Mouse (Mus musculus) liver, embryonic 13.5 days (tissue): ENCODE measurements around the gene Cbwd1. TPM values are rescaled to one million over a fixed set of nuclear protein-coding genes. Genes with fewer than 3 reads are reported as not detected.
"Not testable (repeated sequence)": the region's sequence is repeated elsewhere in the genome, so short reads cannot be mapped to it uniquely, and the experiment has no call there.

ENCODE experiments used
- ATAC-seq: fragments of 200-750 bp; cut with Nextera tagmentation; 2 replicates; pipeline ENCODE4 v1.8.0; 2017; ENCODE audit warnings: low read depth, mild to moderate bottlenecking, moderate number of reproducible peaks, moderate library complexity
- DNase-seq: peaks from one replicate; pipeline ENCODE4 v3.0.0; 2022
- H3K27ac ChIP-seq: fragments of 300-500 bp; sonication (generic); 2 replicates; pipeline ENCODE4 v1.5.1; 2015; ENCODE audit warnings: moderate library complexity, mild to moderate bottlenecking, inconsistent platforms
- H3K27me3 ChIP-seq: fragments of 300-500 bp; sonication (generic); 2 replicates; pipeline ENCODE4 v1.6.1; 2015; ENCODE audit warnings: mild to moderate bottlenecking, inconsistent platforms
- H3K36me3 ChIP-seq: fragments of 300-500 bp; sonication (generic); 2 replicates; pipeline ENCODE4 v1.6.1; 2015; ENCODE audit warnings: mild to moderate bottlenecking, inconsistent platforms
- H3K4me1 ChIP-seq: fragments of 300-500 bp; sonication (generic); replicated peaks from 2 replicates; pipeline ENCODE4 v1.6.1; 2015; ENCODE audit warnings: inconsistent platforms
- H3K4me2 ChIP-seq: fragments of 300-500 bp; sonication (generic); 2 replicates; pipeline ENCODE4 v1.6.1; 2015; ENCODE audit warnings: inconsistent platforms, mild to moderate bottlenecking, moderate library complexity
- H3K4me3 ChIP-seq: fragments of 300-500 bp; sonication (generic); replicated peaks from 2 replicates; pipeline ENCODE4 v1.5.1; 2015; ENCODE audit warnings: mild to moderate bottlenecking, inconsistent platforms
- H3K9ac ChIP-seq: fragments of 300-500 bp; sonication (generic); 2 replicates; pipeline ENCODE4 v1.6.1; 2015; ENCODE audit warnings: mild to moderate bottlenecking, inconsistent platforms
- H3K9me3 ChIP-seq: fragments of 300-500 bp; sonication (generic); replicated peaks from 2 replicates; pipeline ENCODE4 v1.6.1; 2016; ENCODE audit warnings: inconsistent platforms
- WGBS: fragments of 180-500 bp; shearing (Covaris S2); methylation state at CpG from one replicate; pipeline ENCODE4 v1.1.7; 2015; ENCODE audit not compliant: insufficient replicate concordance; 5-methylcytosine and 5-hydroxymethylcytosine counted together
- microRNA-seq: library from miRNA; unstranded; fragments of <30 nt; microRNA quantifications from one replicate; pipeline ENCODE4, GENCODE M21; 2016
- polyA plus RNA-seq: library from polyadenylated mRNA; unstranded; fragments of >200 nt; fragmentation: Nextera tagmentation; extraction: Ambion mirVana; gene quantifications from 2 replicates; pipeline ENCODE4 v1.2.1, GENCODE M21; 2015

Gene Cbwd1
- polyA plus RNA-seq, 1 experiment from 2014 or later: 13.5 TPM

DNA sequence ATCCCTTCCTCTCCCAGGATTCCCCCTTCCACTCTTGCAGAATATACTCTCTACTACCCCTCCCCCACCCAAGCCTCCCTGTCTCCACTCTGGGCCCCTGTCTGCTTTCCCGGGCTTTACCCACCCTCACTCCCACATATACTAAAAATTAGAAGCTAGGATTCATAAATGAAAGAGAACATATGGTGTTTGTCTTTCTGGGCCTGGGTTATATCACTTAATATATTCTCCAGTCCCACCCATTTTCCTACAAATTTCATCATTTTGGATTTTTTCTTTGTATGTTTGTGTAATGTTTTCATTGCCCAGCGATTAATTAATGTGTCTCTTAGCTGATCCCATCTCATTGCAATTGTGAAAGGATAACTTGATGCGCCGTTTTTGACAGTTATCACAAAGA is 80.2 kb downstream of the Cbwd1 start:
- no peaks in the 10 kb centered on the region for H3K4me1 ChIP-seq
- no peak for ATAC-seq
- H3K9ac ChIP-seq: no peak overlapping the region
- no peak overlapping the region for H3K4me2 ChIP-seq
- DNase-seq: no peak
- 0 out of 2 replicates have a peak, but pooled peaks cover 4% of the 10 kb centered on the region for H3K27me3 ChIP-seq
- no peaks in the 10 kb centered on the region for H3K9me3 ChIP-seq
- no peak overlapping the region for H3K27ac ChIP-seq
- no peak overlapping the region for H3K4me3 ChIP-seq
- 55% methylated on average over 4 of the region's 4 CpGs for WGBS
- no peaks in the 10 kb centered on the region for H3K36me3 ChIP-seq

DNA sequence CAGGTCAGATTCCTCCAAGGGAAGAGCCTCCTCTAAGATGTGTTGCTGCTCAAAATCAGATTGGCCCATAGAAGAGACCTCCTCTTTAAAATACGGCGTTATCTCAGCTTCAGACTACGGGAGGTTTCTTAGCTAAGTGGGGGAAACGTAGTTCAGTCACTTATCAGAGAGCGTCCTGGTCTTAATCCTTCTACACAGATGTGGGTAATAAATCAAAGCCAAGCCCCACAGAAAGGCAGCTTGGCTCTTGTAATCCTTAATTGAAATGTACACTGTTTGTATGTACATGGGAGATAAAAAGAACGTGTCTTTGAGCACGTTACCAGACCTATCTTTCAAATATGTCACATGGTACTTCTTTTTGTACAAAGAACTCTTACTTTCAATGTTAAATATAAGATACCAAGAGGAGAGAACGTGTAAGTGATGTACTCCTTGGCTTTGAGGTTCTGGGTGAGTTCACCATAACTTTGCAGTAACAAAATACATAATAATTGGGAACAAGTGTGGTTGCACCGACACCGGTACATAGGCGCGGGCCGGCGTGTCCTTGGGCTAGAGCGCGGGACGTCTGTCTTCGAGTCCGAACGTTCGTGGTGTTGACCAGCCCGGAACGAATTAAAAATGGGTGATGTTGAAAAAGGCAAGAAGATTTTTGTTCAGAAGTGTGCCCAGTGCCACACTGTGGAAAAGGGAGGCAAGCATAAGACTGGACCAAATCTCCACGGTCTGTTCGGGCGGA is 86.1 kb downstream of the Cbwd1 start, which contains the start of gene Gm10053:
Gm10053 (plus strand) TSS at position 558 of the 742 bp plus-strand sequence.
- H3K9me3 ChIP-seq, H3K27me3 ChIP-seq, DNase-seq, H3K36me3 ChIP-seq, H3K9ac ChIP-seq, H3K4me3 ChIP-seq, H3K27ac ChIP-seq, H3K4me1 ChIP-seq, H3K4me2 ChIP-seq: not testable (repeated sequence)
- 0 out of 2 replicates have a peak, but pooled peaks have one; percentile 54 for ATAC-seq
- 64% methylated on average over 23 of the region's 26 CpGs for WGBS

DNA sequence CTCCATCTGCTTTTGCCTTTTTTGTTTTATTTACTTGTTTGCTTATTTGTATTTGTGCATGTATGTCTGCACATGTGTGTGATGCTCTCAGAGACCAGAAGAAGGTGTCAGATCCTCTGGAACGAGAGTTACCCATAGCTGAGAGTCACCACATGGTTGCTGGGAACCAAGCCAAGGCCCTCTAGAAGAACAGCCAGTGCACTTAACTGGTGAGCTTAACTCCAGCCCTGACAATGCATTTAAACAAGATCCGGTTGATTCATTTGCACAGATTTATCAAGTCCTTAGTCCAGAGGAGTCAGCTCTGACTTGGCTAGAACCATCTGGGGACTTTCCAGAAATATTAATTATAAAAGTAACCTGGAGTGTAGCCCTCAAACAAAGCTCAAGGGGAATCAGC is 87.5 kb downstream of the Cbwd1 start:
- Histone ChIP-seq H3K9me3 (no peaks in the 10 kb centered on the region), H3K27me3 (peaks cover 6% of the 10 kb centered on the region; the same call in 1 of the 2 replicates), H3K9ac (no peak overlapping the region), H3K4me1 (no peaks in the 10 kb centered on the region), H3K36me3 (no peaks in the 10 kb centered on the region), H3K4me2 (no peak overlapping the region), H3K4me3 (no peak overlapping the region), H3K27ac (no peak overlapping the region)
- no peak for ATAC-seq
- DNase-seq: no peak
- 42% methylated on average over 2 of the region's 2 CpGs for WGBS

DNA sequence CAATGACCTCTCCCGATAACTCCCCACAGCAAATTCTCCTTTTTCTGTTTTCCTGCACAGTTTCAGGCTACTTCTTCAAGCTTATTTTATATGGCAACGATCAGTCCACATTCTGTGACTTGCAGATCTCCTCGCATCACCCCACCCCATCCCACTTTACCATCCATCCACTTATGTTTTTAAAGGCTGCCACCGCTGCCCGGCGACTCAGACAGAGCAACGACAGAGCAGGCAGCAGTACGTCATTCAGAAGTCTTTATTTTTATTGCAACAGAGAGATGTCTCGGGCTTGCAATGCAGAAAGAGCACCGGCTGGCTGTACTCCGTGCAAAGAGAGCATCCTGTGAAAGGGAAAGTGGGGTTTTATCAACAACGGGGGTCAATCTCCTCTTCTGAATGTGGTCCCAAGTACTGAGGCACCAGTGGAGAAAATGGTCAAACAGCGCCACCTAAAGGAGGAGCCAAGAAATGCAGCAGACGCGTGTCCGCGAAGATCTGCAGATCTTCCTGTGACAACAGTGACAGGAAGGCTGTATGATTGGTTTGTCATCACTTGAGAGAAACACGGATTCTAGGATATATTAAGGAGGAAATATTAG is 90.3 kb downstream of the Cbwd1 start:
- no peak for ATAC-seq
- 24% methylated on average over 18 of the region's 18 CpGs for WGBS
- 0 out of 2 replicates have a peak overlapping the region, but pooled peaks have one; percentile 15 for H3K4me3 ChIP-seq

More for the DNA sequence above, 90.3 kb downstream of the Cbwd1 start:
- no peak overlapping the region for H3K9ac ChIP-seq
- peak; percentile 39 for DNase-seq
- H3K36me3 ChIP-seq: no peaks in the 10 kb centered on the region
- H3K27me3 ChIP-seq: peaks cover 9% of the 10 kb centered on the region; the same call in 1 of the 2 replicates
- H3K27ac ChIP-seq: no peak overlapping the region
- H3K4me2 ChIP-seq: no peak overlapping the region
- H3K4me1 ChIP-seq: no peaks in the 10 kb centered on the region
- no peaks in the 10 kb centered on the region for H3K9me3 ChIP-seq

Small RNA genes lying within 50 kb of the gene (microRNA-seq; reads per million reads assigned to microRNA genes)
- gene Mir3084-1: not detected

Other genes with a start within 250 kb of the Cbwd1 start
- gene Pgm5, start 99.8 kb downstream of the Cbwd1 start, polyA plus RNA-seq: 0.23 and 0.28 TPM in 2 replicates
- gene Gm10053, start 85.9 kb downstream of the Cbwd1 start, polyA plus RNA-seq: 215 and 226 TPM in 2 replicates
- not detected in 2 replicates for gene Foxd4, start 60.4 kb downstream of the Cbwd1 start, polyA plus RNA-seq
- gene Dock8, start 37.9 kb upstream of the Cbwd1 start, polyA plus RNA-seq: 6.7 and 7.9 TPM in 2 replicates